Mouse (Mus musculus) kidney, postnatal 0 days (tissue): ENCODE measurements around the gene Pik3r6. TPM values are rescaled to one million over a fixed set of nuclear protein-coding genes. Genes with fewer than 3 reads are reported as not detected.

Experiments used
- ATAC-seq: fragments of 200-750 bp; cut with Nextera tagmentation; replicated peaks from 2 replicates; pipeline ENCODE4 v1.8.0; 2017; ENCODE audit warnings: low read depth, moderate number of reproducible peaks, moderate TSS enrichment, moderate library complexity; ENCODE audit not compliant: low FRiP score
- DNase-seq: peaks from one replicate; pipeline ENCODE4 v3.0.0-alpha.2; 2016; ENCODE audit warnings: low spot score
- H3K27ac ChIP-seq: fragments of 300-500 bp; sonication (generic); 2 replicates; pipeline ENCODE4 v1.5.1; 2014; ENCODE audit warnings: mild to moderate bottlenecking
- H3K27me3 ChIP-seq: fragments of 300-500 bp; sonication (generic); 2 replicates; pipeline ENCODE4 v1.6.1; 2014; ENCODE audit warnings: low read length, mixed read lengths; ENCODE audit not compliant: insufficient read depth
- H3K36me3 ChIP-seq: fragments of 300-500 bp; sonication (generic); 2 replicates; pipeline ENCODE4 v1.6.1; 2014; ENCODE audit warnings: low read length, mixed read lengths; ENCODE audit not compliant: insufficient read depth
- H3K4me1 ChIP-seq: fragments of 300-500 bp; sonication (generic); replicated peaks from 2 replicates; pipeline ENCODE4 v1.6.1; 2014; ENCODE audit warnings: antibody characterized with exemption, low read length, mixed read lengths; ENCODE audit not compliant: insufficient read depth
- H3K4me2 ChIP-seq: fragments of 300-500 bp; sonication (generic); 2 replicates; pipeline ENCODE4 v1.6.1; 2014; ENCODE audit warnings: mild to moderate bottlenecking, low read length, moderate library complexity, mixed read lengths
- H3K4me3 ChIP-seq: fragments of 300-500 bp; sonication (generic); replicated peaks from 2 replicates; pipeline ENCODE4 v1.5.1; 2014; ENCODE audit warnings: low read depth, low read length
- H3K9ac ChIP-seq: fragments of 300-500 bp; sonication (generic); 2 replicates; pipeline ENCODE4 v1.6.1; 2014; ENCODE audit warnings: low read depth, low read length
- H3K9me3 ChIP-seq: fragments of 300-500 bp; sonication (generic); replicated peaks from 2 replicates; pipeline ENCODE4 v1.6.1; 2016; ENCODE audit warnings: low read length, inconsistent platforms, mixed read lengths
- CTCF ChIP-seq: IDR thresholded peaks from 2 replicates; pipeline ENCODE4 v1.5.1; 2016; ENCODE audit warnings: antibody characterized with exemption, low read depth, mild to moderate bottlenecking, moderate library complexity
- WGBS: fragments of 180-500 bp; shearing (Covaris S2); extraction: QIAGEN DNeasy Blood & Tissue Kit; methylation state at CpG from one replicate; pipeline ENCODE4 v1.1.7; 2014; 5-methylcytosine and 5-hydroxymethylcytosine counted together
- polyA plus RNA-seq: library from polyadenylated mRNA; unstranded; fragments of >200 nt; fragmentation: Nextera tagmentation; extraction: Ambion mirVana; gene quantifications from 2 replicates; pipeline ENCODE4 v1.2.1, GENCODE M21; 2015

Gene Pik3r6
- polyA plus RNA-seq, 1 experiment from 2014 or later, result 3.9 TPM

- no peak for DNase-seq
- H3K9me3 ChIP-seq, result no peaks in the 10 kb centered on the region
- no peak for TF ChIP-seq CTCF
- no peak overlapping the region for H3K27ac ChIP-seq
- H3K27me3 ChIP-seq, result no peaks in the 10 kb centered on the region
- H3K4me1 ChIP-seq, result no peaks in the 10 kb centered on the region
- 72% methylated on average over 11 of the region's 11 CpGs for WGBS
- H3K9ac ChIP-seq, result no peak overlapping the region
- H3K36me3 ChIP-seq, result no peaks in the 10 kb centered on the region
- no peak for ATAC-seq
- no peak overlapping the region for H3K4me3 ChIP-seq
- no peak overlapping the region for H3K4me2 ChIP-seq
These were observed 2.1 kb downstream of the Pik3r6 start for GRCm38 (mm10) chr11:68504913-68505312.

DNA sequence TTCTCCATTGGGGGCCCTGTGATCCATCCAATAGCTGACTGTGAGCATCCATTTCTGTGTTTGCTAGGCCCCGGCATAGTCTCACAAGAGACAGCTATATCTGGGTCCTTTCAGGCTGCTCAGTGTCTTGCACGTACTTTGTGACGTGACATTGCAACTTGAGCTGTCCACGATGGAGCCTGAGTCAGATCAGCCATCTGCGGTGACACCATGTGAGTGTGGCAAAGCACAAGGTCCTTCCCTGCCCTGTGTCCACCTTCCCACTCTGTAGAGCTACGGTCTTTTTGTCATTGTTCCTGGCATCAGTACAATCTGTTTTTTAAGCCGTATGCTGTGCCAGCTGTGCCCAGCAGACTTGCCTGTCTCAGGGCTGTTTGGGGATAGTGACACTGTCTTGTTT is 4.4 kb downstream of the Pik3r6 start:
- DNase-seq, result no peak
- Histone ChIP-seq H3K4me1 (no peaks in the 10 kb centered on the region), H3K36me3 (no peaks in the 10 kb centered on the region), H3K4me3 (no peak overlapping the region), H3K27ac (no peak overlapping the region), H3K9me3 (no peaks in the 10 kb centered on the region), H3K27me3 (no peaks in the 10 kb centered on the region), H3K9ac (no peak overlapping the region), H3K4me2 (no peak overlapping the region)
- 70% methylated on average over 7 of the region's 7 CpGs for WGBS
- no peak for ATAC-seq
- TF ChIP-seq CTCF, result no peak

GRCm38 (mm10) chr11:68508619-68509018 is 5.8 kb downstream of the Pik3r6 start:
- Histone ChIP-seq H3K27ac (no peak overlapping the region), H3K36me3 (no peaks in the 10 kb centered on the region), H3K4me1 (no peaks in the 10 kb centered on the region), H3K4me2 (no peak overlapping the region), H3K9me3 (no peaks in the 10 kb centered on the region), H3K4me3 (no peak overlapping the region), H3K27me3 (no peaks in the 10 kb centered on the region), H3K9ac (no peak overlapping the region)
- ATAC-seq (no peak), DNase-seq (no peak)
- no peak for TF ChIP-seq CTCF
- 57% methylated on average over 5 of the region's 5 CpGs for WGBS

- WGBS, result 63% methylated on average over 2 of the region's 2 CpGs
- no peak for DNase-seq
These were observed 6.4 kb downstream of the Pik3r6 start for GRCm38 (mm10) chr11:68509194-68509593.

GRCm38 (mm10) chr11:68513969-68514368 is 11.2 kb downstream of the Pik3r6 start:
- Histone ChIP-seq H3K27me3 (no peaks in the 10 kb centered on the region), H3K4me3 (no peak overlapping the region), H3K27ac (no peak overlapping the region), H3K9me3 (no peaks in the 10 kb centered on the region), H3K4me2 (no peak overlapping the region), H3K9ac (no peak overlapping the region), H3K36me3 (no peaks in the 10 kb centered on the region), H3K4me1 (no peaks in the 10 kb centered on the region)
- no peak for TF ChIP-seq CTCF
- DNase-seq (peak; percentile 28), ATAC-seq (no peak)
- WGBS, result 26% methylated on average over 3 of the region's 3 CpGs

More at GRCm38 (mm10) chr11:68509194-68509593, 6.4 kb downstream of the Pik3r6 start:
- Histone ChIP-seq H3K27me3 (no peaks in the 10 kb centered on the region), H3K4me1 (no peaks in the 10 kb centered on the region), H3K9ac (no peak overlapping the region), H3K27ac (no peak overlapping the region), H3K36me3 (no peaks in the 10 kb centered on the region), H3K4me3 (no peak overlapping the region), H3K9me3 (no peaks in the 10 kb centered on the region), H3K4me2 (no peak overlapping the region)
- ATAC-seq, result no peak
- TF ChIP-seq CTCF, result no peak

DNA sequence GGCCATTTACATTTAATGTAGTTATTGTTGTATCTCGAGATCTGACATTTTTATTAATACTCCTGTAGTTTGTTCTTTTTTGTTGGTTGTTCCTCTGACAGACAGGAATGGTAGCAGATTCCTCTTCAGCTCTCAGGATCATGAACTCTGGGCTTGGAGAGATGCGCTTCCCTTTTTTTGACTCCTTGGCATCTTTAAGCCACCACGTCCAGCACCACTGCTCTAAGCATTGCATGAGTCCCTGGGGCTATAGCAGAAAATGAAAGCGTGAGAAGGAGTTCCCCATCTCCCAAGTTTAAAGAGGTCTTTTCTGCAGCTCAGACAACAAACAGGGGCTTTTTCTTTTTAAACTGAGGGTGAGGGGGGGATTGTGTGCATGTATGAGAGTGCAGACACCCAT is 16.5 kb downstream of the Pik3r6 start:
- Histone ChIP-seq H3K4me1 (no peaks in the 10 kb centered on the region), H3K27ac (no peak overlapping the region), H3K4me2 (no peak overlapping the region), H3K9ac (no peak overlapping the region), H3K36me3 (no peaks in the 10 kb centered on the region), H3K27me3 (no peaks in the 10 kb centered on the region), H3K4me3 (no peak overlapping the region), H3K9me3 (no peaks in the 10 kb centered on the region)
- no peak for TF ChIP-seq CTCF
- DNase-seq, result no peak
- no peak for ATAC-seq
- 89% methylated on average over 4 of the region's 4 CpGs for WGBS

GRCm38 (mm10) chr11:68519815-68520214 is 17.0 kb downstream of the Pik3r6 start:
- TF ChIP-seq CTCF, result no peak
- Histone ChIP-seq H3K36me3 (no peaks in the 10 kb centered on the region), H3K4me3 (no peak overlapping the region), H3K27ac (no peak overlapping the region), H3K9ac (no peak overlapping the region), H3K27me3 (no peaks in the 10 kb centered on the region), H3K9me3 (no peaks in the 10 kb centered on the region), H3K4me2 (no peak overlapping the region), H3K4me1 (no peaks in the 10 kb centered on the region)
- DNase-seq, result no peak
- no peak for ATAC-seq
- 90% methylated on average over 5 of the region's 5 CpGs for WGBS
